Mouse (Mus musculus): ENCODE data around the gene Fbl.

Fbl gene

DNA sequence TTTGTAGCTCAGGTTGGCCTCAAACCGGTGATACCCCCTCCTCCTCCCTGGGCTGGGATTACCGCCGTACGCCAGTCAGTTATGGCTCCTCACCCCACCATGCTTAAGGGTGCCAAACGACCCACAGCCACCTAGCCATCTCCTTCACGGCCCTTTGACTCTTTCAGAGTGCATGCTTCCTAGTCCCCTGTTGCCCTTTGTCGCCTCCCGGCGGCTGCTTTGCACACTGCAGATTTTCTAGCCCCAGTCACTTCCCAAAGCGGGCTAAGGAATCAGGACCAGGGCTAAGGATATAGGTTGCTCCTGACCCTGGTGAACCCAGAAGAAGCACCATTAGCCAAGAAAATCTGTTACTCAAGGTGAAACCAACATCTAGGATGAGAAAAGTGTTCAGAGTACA lies 44.6 kb downstream of the Fbl start:
- no peak for TF ChIP-seq GATA4 (IDR thresholded peaks at IDR 0.05; ENCODE audit: insufficient replicate concordance, low read length)
